Mouse (Mus musculus): ENCODE data around the gene Ankrd22. TPM values are rescaled to one million over a fixed set of nuclear protein-coding genes. Genes with fewer than 3 reads are reported as not detected.

The Ankrd22 gene
- polyA plus RNA-seq, 1 experiment from 2014 or later = not detected

GRCm38 (mm10) chr19:34104841-34105240, 61.0 kb downstream of the Ankrd22 start:
- no peaks in the 10 kb centered on the region for H3K9me3 ChIP-seq
- no peak overlapping the region for H3K27ac ChIP-seq
- no peaks in the 10 kb centered on the region for H3K27me3 ChIP-seq (ENCODE audit: insufficient read depth, poor library complexity, severe bottlenecking)
- DNase-seq (ENCODE audit: low spot score) = no peak
- 82% methylated on average over 3 of the region's 3 CpGs for WGBS
- no peaks in the 10 kb centered on the region for H3K4me1 ChIP-seq
- no peak overlapping the region for H3K4me3 ChIP-seq
- no peaks in the 10 kb centered on the region for H3K36me3 ChIP-seq

GRCm38 (mm10) chr19:34101888-34102287, 64.0 kb downstream of the Ankrd22 start:
- 87% methylated on average over 7 of the region's 7 CpGs for WGBS
- no peaks in the 10 kb centered on the region for H3K27me3 ChIP-seq (ENCODE audit: insufficient read depth, poor library complexity, severe bottlenecking)
- no peak overlapping the region for H3K27ac ChIP-seq
- H3K36me3 ChIP-seq = no peaks in the 10 kb centered on the region
- H3K9me3 ChIP-seq = no peaks in the 10 kb centered on the region
- H3K4me1 ChIP-seq = no peaks in the 10 kb centered on the region
- no peak overlapping the region for H3K4me3 ChIP-seq
- DNase-seq (ENCODE audit: low spot score) = no peak

- Histone ChIP-seq H3K27ac (no peak within 1 kb of the TSS), H3K36me3 (no peaks in the 10 kb centered on the region), H3K4me1 (no peaks in the 10 kb centered on the region), H3K4me3 (no peak within 1 kb of the TSS), H3K9me3 (no peaks in the 10 kb centered on the region), H3K27me3 (ENCODE audit: insufficient read depth, poor library complexity, severe bottlenecking) (no peaks in the 10 kb centered on the region)
- 88% methylated on average over 4 of the region's 4 CpGs for WGBS
- no peak for DNase-seq (ENCODE audit: low spot score)
These were observed 65.2 kb downstream of the Ankrd22 start, which contains the start of gene Lipm for GRCm38 (mm10) chr19:34100633-34101032. Lipm (plus strand) TSS chr19:34100933.

- Histone ChIP-seq H3K27me3 (ENCODE audit: insufficient read depth, poor library complexity, severe bottlenecking) (no peaks in the 10 kb centered on the region), H3K27ac (no peak overlapping the region), H3K36me3 (no peaks in the 10 kb centered on the region), H3K4me3 (no peak overlapping the region), H3K9me3 (no peaks in the 10 kb centered on the region), H3K4me1 (no peaks in the 10 kb centered on the region)
- DNase-seq (ENCODE audit: low spot score) = no peak
- WGBS = 73% methylated on average over 1 of the region's 1 CpGs
These were observed 69.6 kb downstream of the Ankrd22 start for GRCm38 (mm10) chr19:34096228-34096627.

- H3K4me3 ChIP-seq = no peak overlapping the region
- WGBS = 77% methylated on average over 5 of the region's 5 CpGs
- no peaks in the 10 kb centered on the region for H3K27me3 ChIP-seq (ENCODE audit: insufficient read depth, poor library complexity, severe bottlenecking)
- H3K36me3 ChIP-seq = no peaks in the 10 kb centered on the region
- no peaks in the 10 kb centered on the region for H3K4me1 ChIP-seq
- H3K9me3 ChIP-seq = no peaks in the 10 kb centered on the region
- H3K27ac ChIP-seq = no peak overlapping the region
- no peak for DNase-seq (ENCODE audit: low spot score)
These were observed 70.5 kb downstream of the Ankrd22 start for GRCm38 (mm10) chr19:34095381-34095780.

GRCm38 (mm10) chr19:34089011-34089680, 76.7 kb downstream of the Ankrd22 start:
- 72% methylated on average over 3 of the region's 3 CpGs for WGBS

GRCm38 (mm10) chr19:34078130-34078529, 87.7 kb downstream of the Ankrd22 start:
- no peak overlapping the region for H3K4me3 ChIP-seq
- no peaks in the 10 kb centered on the region for H3K9me3 ChIP-seq
- H3K4me1 ChIP-seq = no peaks in the 10 kb centered on the region
- no peak overlapping the region for H3K27ac ChIP-seq
- no peaks in the 10 kb centered on the region for H3K27me3 ChIP-seq (ENCODE audit: insufficient read depth, poor library complexity, severe bottlenecking)
- H3K36me3 ChIP-seq = no peaks in the 10 kb centered on the region
- DNase-seq (ENCODE audit: low spot score) = no peak
- 78% methylated on average over 2 of the region's 2 CpGs for WGBS

More at GRCm38 (mm10) chr19:34089011-34089680, 76.7 kb downstream of the Ankrd22 start:
- H3K4me3 ChIP-seq = no peak overlapping the region
- H3K36me3 ChIP-seq = no peaks in the 10 kb centered on the region
- no peak overlapping the region for H3K27ac ChIP-seq
- H3K4me1 ChIP-seq = no peaks in the 10 kb centered on the region
- H3K9me3 ChIP-seq = no peaks in the 10 kb centered on the region
- no peak for DNase-seq (ENCODE audit: low spot score)
- no peaks in the 10 kb centered on the region for H3K27me3 ChIP-seq (ENCODE audit: insufficient read depth, poor library complexity, severe bottlenecking)

GRCm38 (mm10) chr19:34074239-34074638, 91.6 kb downstream of the Ankrd22 start:
- Histone ChIP-seq H3K9me3 (no peaks in the 10 kb centered on the region), H3K4me3 (no peak overlapping the region), H3K36me3 (no peaks in the 10 kb centered on the region), H3K4me1 (no peaks in the 10 kb centered on the region), H3K27me3 (ENCODE audit: insufficient read depth, poor library complexity, severe bottlenecking) (no peaks in the 10 kb centered on the region), H3K27ac (no peak overlapping the region)
- no peak for DNase-seq (ENCODE audit: low spot score)

Other genes with a start within 250 kb of the Ankrd22 start
- 0.30 and 0.75 TPM in 2 replicates for gene Lipf, start 204.9 kb downstream of the Ankrd22 start, polyA plus RNA-seq (2016; fragmentation: Nextera tagmentation; extraction: Ambion mirVana)
- not detected in 2 replicates for gene Lipk, start 157.8 kb downstream of the Ankrd22 start, polyA plus RNA-seq (2016; fragmentation: Nextera tagmentation; extraction: Ambion mirVana)
- not detected in 2 replicates for gene Lipn, start 98.7 kb downstream of the Ankrd22 start, polyA plus RNA-seq (2016; fragmentation: Nextera tagmentation; extraction: Ambion mirVana)
- not detected in 2 replicates for gene Lipm, start 65.1 kb downstream of the Ankrd22 start, polyA plus RNA-seq (2016; fragmentation: Nextera tagmentation; extraction: Ambion mirVana)
- 3.9 and 6.3 TPM in 2 replicates for gene Stambpl1, start 26.2 kb upstream of the Ankrd22 start, polyA plus RNA-seq (2016; fragmentation: Nextera tagmentation; extraction: Ambion mirVana)
- 1,821 and 2,118 TPM in 2 replicates for gene Acta2, start 89.5 kb upstream of the Ankrd22 start, polyA plus RNA-seq (2016; fragmentation: Nextera tagmentation; extraction: Ambion mirVana)
- 1.1 and 4.8 TPM in 2 replicates for gene Fas, start 124.6 kb upstream of the Ankrd22 start, polyA plus RNA-seq (2016; fragmentation: Nextera tagmentation; extraction: Ambion mirVana)

All from heart, embryonic 10.5 days (tissue).